Mouse (Mus musculus): Measurements from ENCODE around the gene Chek2.
A peak's percentile ranks its signal among the peaks of the same experiment; 100 is the strongest.
"Not testable (repeated sequence)": the region's sequence is repeated elsewhere in the genome, so short reads cannot be mapped to it uniquely, and the experiment has no call there.

Chek2 gene

DNA sequence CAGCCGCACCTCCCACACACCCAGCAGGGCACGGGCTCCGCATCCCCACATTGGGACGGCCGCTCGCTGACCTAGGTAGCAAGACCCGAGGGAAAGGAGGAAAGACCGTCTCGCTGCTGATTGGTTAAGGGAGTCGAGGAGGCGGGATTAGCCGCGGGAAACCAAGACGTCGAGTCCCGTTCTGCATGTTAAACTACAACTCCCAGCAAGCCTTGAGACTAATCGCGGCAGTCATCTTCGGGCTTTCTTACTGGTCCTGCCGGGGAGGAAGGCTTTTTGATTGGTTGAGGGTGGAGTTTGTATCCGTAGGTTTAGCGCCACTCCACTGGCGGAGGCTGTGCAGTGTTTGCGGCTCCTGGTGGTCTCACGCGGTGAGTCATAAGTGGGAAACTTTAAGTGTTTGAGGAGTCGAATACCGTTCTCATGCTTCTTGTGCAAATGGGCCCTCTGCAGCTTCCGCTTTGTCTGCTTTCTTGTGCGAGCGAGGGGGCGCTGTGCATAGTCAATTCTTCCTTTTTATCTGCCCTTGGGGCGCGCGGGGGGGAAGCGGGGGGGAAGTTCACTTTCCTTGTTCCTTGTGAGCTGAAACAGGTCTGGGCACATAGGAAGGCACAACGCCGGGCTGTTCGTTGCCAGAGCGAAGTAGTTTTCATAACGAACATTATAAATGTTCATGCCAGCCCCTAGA, at the start of gene Chek2, which contains the start of gene Hscb:
Chek2 (plus strand) TSS at position 302 of the 688 bp plus-strand sequence.
Hscb (minus strand) TSS at position 100 of the 688 bp plus-strand sequence.
- ATAC-seq (ENCODE audit: low TSS enrichment) = peak; percentile 100

DNA sequence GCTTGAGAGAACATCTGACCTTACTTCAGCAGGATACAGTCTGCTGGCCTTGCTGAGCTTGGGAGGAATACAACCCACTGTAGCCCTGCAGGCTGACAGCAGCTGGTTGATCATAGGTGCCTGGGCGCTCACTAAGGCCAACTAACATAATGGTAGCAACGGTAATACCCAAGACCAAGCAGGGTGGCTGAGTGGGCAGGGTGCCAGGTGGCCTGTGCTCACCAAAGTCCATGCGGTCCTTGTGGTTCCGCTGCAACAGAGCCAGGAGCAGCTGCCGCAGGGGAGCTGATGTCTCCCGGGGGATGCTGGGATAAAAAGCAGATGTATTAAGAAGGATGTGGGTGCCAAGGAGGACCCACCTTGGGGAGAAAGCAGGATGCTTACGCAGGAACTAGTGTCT, 45.4 kb upstream of the Chek2 start:
- ATAC-seq (ENCODE audit: low TSS enrichment) = no peak

DNA sequence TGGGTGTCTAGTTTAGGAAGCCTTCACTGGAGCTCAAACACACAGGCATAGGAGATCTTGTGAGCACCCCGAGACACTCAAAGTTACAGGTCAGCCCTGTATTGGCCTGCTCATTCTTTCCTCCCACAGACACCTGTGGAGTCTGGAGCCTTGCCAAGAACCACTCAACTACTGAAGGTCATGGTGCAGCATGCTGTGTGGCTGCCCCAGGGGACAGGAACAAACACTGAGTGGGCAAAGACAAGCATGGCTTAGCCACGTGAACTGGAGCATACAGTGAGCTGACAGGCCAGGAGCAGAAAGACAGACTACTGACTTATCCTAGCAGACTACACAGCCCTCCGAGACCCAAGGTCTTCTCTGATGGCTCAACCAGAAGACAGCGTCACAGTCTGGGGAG, 42.1 kb upstream of the Chek2 start:
- ATAC-seq (ENCODE audit: low TSS enrichment) = no peak

DNA sequence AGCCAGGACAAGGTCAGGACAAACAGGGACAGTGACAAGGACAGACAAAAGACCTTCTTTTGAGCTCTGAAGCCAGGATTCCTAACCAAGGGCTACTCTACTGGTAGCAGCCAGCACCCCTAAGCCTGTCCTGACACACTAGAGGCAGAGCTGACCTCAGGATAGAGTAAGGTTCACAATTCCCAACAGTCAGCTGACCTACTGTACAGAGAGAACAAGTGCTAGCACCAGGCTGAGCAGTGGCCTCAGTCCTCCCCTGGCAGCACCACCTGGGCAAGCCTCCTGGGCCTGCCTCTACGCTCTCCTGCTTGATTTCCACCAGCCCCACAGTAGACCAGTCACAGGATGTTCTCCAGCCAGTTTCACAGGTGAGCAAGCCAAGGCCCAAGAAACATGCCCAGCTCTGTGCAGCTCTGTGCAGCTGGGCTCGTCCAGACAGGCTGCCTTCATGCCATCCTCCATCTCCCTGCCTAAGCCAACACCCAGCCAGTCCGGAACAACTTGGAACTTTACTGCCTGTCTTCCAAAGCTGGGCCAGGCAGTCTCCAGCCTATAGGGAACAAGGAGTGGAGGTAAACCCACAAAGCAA, 38.6 kb upstream of the Chek2 start:
- no peak for ATAC-seq (ENCODE audit: low TSS enrichment)

GRCm38 (mm10) chr5:110802186-110802585, 37.6 kb upstream of the Chek2 start:
- ATAC-seq (ENCODE audit: low TSS enrichment) = peak; percentile 76

DNA sequence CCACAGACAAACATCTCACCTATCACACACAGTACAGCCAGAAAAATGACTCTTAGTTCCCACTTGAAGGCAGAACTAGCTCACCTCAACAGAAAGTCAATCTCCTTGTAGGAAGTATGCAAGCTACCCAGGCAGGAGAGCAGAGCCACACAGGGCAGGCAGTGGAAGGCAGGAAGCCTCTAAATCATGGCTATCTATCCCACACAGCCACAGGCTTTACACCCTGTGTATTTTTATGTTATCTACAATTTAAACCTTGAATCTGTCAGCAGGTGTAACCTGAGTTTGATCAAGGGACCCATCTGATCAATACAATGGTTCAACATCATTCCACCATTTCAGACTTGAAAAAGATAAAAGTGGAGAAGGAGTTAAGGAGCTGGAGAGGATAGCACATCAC, 37.0 kb upstream of the Chek2 start:
- ATAC-seq (ENCODE audit: low TSS enrichment) = no peak

GRCm38 (mm10) chr5:110804012-110804743, 35.6 kb upstream of the Chek2 start:
- no peak for ATAC-seq (ENCODE audit: low TSS enrichment)

DNA sequence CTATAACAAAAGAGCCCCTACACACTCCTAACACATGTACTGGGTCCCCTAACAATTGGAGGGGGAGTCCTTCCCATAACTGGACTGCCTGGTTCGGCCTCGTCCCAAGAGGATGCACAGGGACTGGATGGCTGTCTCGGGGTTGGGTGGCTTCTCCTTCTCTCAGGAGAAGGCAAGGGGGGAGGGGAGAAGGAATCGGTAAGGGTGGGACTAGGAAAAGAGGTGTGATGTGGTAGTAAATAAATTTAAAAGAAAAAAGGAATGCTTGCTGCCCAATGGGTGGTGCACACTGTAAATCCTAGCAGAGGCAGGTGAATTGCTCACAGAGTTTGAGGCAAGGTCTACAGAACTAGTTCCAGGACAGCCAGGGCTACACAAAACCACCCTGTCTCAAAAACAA, 33.6 kb upstream of the Chek2 start:
- ATAC-seq (ENCODE audit: low TSS enrichment) = no peak

DNA sequence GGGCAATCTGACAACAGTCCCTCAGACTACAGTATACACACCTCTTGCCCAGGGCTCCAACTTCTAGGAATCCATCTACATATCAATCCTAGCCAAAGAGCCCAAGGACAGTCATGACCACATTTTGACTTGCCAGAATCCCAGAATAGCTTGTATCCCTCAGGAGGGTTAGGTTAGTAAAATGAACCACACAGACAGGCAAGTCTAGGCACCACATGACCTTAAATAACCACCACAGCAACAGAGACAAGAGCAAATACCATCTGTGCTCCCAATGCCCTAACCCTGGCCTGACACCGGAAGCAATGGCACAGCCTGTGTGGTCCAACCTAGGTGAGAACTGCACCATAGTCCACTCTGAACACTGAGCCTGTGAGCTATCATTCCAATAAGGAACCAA, 33.1 kb upstream of the Chek2 start:
- no peak for ATAC-seq (ENCODE audit: low TSS enrichment)

DNA sequence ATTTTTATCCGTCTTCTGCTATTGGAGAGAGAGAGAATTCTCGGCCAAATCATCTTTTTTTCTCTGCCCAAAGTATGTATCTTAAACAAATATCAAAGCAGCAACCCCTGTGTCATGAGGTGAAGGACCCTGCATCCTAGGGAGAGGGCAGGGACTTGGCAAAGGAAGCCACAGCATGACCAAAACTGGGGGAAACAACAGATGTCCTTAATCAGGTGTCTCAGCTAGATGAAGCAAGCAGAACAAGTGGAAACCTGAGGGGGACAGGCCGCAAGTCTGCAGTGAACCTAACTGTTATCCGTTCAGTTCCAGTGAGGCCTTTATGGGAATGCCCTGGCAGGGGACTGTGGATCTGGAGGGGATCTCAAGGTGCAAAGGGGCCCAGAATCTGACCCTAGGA, 32.3 kb upstream of the Chek2 start:
- no peak for ATAC-seq (ENCODE audit: low TSS enrichment)

- ATAC-seq (ENCODE audit: low TSS enrichment) = peak; percentile 58; the same call in 1 of the 2 replicates
Observed at GRCm38 (mm10) chr5:110808061-110808631, 31.6 kb upstream of the Chek2 start.

- 0 out of 2 replicates have a peak, but pooled peaks have one; percentile 6 for ATAC-seq (ENCODE audit: low TSS enrichment)
Observed at GRCm38 (mm10) chr5:110808821-110809666, 30.7 kb upstream of the Chek2 start.

GRCm38 (mm10) chr5:110809667-110810325, 30.0 kb upstream of the Chek2 start, which contains the start of gene Ulk1:
Gene Ulk1 (minus strand): TSS chr5:110810097.
- peak; percentile 88 for ATAC-seq (ENCODE audit: low TSS enrichment)

- no peak for ATAC-seq (ENCODE audit: low TSS enrichment)
Observed at GRCm38 (mm10) chr5:110824421-110824820, 15.4 kb upstream of the Chek2 start.

DNA sequence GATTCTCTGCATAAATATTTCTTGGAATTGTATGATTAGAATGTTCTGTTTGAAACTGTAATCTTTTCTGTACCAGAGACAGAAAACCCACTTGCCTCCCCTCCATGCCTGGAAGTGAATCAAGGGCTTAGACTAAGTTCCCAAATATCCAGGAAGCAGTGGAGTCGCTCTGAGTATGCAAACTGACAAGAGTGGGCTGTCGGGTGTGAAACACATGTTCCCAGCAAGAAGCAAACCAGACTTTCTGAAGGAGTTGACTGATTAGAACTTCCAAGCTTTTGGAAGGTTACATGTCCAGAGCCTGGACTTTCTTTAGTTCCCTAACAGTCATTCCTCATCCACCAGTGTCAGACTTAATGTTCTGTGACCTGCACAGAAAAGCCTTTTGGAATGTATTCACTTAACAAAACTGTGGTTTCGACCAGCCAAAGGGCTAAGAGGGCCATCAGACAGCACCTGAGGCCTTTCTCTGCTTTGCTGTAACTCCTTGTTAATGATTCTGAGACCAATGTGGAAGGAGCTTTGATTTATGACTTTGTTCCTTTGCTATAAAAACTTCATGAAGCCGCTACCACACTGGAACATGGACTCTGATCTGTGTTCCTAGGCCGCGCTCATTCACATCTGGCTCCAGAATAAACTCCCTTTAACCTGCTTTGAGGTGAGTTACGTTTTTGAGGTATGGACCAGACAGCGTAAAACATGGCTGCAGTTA, 12.8 kb upstream of the Chek2 start:
- ATAC-seq (ENCODE audit: low TSS enrichment) = peak; percentile 89; the same call in 1 of the 2 replicates

- no peak for ATAC-seq (ENCODE audit: low TSS enrichment)
Observed at GRCm38 (mm10) chr5:110827576-110827975, 12.2 kb upstream of the Chek2 start.

DNA sequence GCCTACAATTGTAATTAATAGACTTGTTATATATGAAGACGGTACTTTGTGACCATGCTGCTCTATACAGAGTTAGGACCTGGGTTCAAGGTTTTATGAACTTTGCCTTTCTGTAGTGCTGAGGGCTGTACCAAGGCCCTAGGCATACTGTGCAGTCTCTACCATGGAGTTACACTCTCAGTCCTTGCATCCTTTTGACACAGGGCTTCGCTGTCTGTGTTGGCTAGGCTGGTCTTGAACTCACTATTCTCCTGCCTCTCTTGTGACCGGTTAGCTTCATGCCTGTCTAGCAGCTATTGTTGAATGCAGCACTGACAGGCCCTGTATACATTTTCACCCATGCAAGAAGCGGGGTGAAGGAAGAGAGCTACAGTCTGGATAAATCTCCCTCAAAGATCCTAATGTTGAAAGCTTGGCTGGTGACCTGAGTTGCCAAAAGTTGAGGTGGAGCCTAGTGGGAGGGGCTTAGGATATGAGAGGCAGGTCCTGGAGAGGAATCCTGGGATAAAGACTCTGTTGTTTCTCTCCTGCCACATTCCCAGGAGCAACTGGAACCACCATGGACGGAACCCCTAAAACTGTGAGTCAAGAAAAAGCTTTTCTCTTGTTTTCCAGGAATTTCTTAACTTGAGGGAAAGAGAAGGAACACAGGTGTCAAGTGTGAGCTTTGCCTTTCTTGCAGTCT, 8.6 kb upstream of the Chek2 start:
- ATAC-seq (ENCODE audit: low TSS enrichment) = no peak

- no peak for ATAC-seq (ENCODE audit: low TSS enrichment)
Observed at GRCm38 (mm10) chr5:110835959-110836358, 3.8 kb upstream of the Chek2 start.

DNA sequence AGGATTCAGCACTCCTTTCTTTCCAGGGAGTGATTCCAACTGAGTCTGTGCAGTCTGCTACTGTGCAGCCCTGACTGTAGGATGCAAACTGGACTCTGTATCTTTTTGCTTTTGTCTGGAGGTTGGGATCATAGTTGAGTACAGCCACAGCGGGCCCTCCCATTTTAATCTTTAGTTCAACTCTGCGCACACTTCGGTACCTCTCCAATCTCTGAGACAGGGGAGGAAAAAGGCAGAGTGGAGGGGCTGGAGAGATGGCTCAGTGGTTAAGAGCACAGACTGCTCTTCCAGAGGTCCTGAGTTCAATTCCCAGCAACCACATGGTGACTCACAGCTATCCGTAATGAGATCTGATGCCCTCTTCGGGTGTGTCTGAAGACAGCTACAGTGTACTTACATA, 1.8 kb upstream of the Chek2 start:
- ATAC-seq (ENCODE audit: low TSS enrichment) = not testable (repeated sequence)
